Mouse (Mus musculus) hindbrain, embryonic 14.5 days (tissue): ENCODE results near the gene Srpk2. TPM values are rescaled to one million over a fixed set of nuclear protein-coding genes. Genes with fewer than 3 reads are reported as not detected.
"Not testable (repeated sequence)": the region's sequence is repeated elsewhere in the genome, so short reads cannot be mapped to it uniquely, and the experiment has no call there.

ENCODE experiments used
- ATAC-seq: fragments of 200-750 bp; cut with Nextera tagmentation; 2 replicates; pipeline ENCODE4 v1.8.0; 2017; ENCODE audit warnings: moderate number of reproducible peaks, mild to moderate bottlenecking, moderate TSS enrichment, moderate library complexity; ENCODE audit not compliant: low FRiP score
- DNase-seq: peaks from one replicate; pipeline ENCODE4 v3.0.0-alpha.2; 2015; ENCODE audit warnings: low spot score
- H3K27ac ChIP-seq: fragments of 300-500 bp; sonication (generic); 2 replicates; pipeline ENCODE4 v1.5.1; 2014; ENCODE audit warnings: mild to moderate bottlenecking, moderate library complexity
- H3K27me3 ChIP-seq: fragments of 300-500 bp; sonication (generic); 2 replicates; pipeline ENCODE4 v1.6.1; 2014; ENCODE audit warnings: mild to moderate bottlenecking, low read length, mixed read lengths; ENCODE audit not compliant: control insufficient read depth, insufficient read depth
- H3K36me3 ChIP-seq: fragments of 300-500 bp; sonication (generic); replicated peaks from 2 replicates; pipeline ENCODE4 v1.6.1; 2014; ENCODE audit not compliant: control insufficient read depth, insufficient read depth
- H3K4me1 ChIP-seq: fragments of 300-500 bp; sonication (generic); replicated peaks from 2 replicates; pipeline ENCODE4 v1.6.1; 2014; ENCODE audit warnings: antibody characterized with exemption, low read length, mixed read lengths; ENCODE audit not compliant: control insufficient read depth, insufficient read depth
- H3K4me2 ChIP-seq: fragments of 300-500 bp; sonication (generic); replicated peaks from 2 replicates; pipeline ENCODE4 v1.6.1; 2014; ENCODE audit warnings: mild to moderate bottlenecking, moderate library complexity
- H3K4me3 ChIP-seq: fragments of 300-500 bp; sonication (generic); replicated peaks from 2 replicates; pipeline ENCODE4 v1.5.1; 2014; ENCODE audit warnings: mild to moderate bottlenecking, low read length
- H3K9ac ChIP-seq: fragments of 300-500 bp; sonication (generic); 2 replicates; pipeline ENCODE4 v1.6.1; 2014
- H3K9me3 ChIP-seq: fragments of 300-500 bp; sonication (generic); 2 replicates; pipeline ENCODE4 v1.6.1; 2016; ENCODE audit warnings: low read length; ENCODE audit not compliant: control insufficient read depth
- WGBS: fragments of 180-500 bp; shearing (Covaris S2); extraction: QIAGEN DNeasy Blood & Tissue Kit; methylation state at CpG from one replicate; pipeline ENCODE4 v1.1.7; 2014; 5-methylcytosine and 5-hydroxymethylcytosine counted together
- polyA plus RNA-seq: library from polyadenylated mRNA; unstranded; fragments of >200 nt; fragmentation: Nextera tagmentation; extraction: Ambion mirVana; gene quantifications from 2 replicates; pipeline ENCODE4 v1.2.1, GENCODE M21; 2014

Srpk2 gene
- polyA plus RNA-seq, 1 experiment from 2014 or later = 119 TPM

- Histone ChIP-seq H3K4me1 (no peaks in the 10 kb centered on the region), H3K27me3 (no peaks in the 10 kb centered on the region), H3K36me3 (peaks cover 15% of the 10 kb centered on the region), H3K4me2 (no peak overlapping the region), H3K9me3 (no peaks in the 10 kb centered on the region), H3K9ac (no peak overlapping the region), H3K4me3 (no peak overlapping the region), H3K27ac (no peak overlapping the region)
- DNase-seq (no peak), ATAC-seq (no peak)
- WGBS = 87% methylated on average over 6 of the region's 6 CpGs
Measured at GRCm38 (mm10) chr5:23566382-23566781, 118.0 kb downstream of the Srpk2 start.

GRCm38 (mm10) chr5:23562278-23563060 lies 121.9 kb downstream of the Srpk2 start:
- H3K9ac ChIP-seq = no peak overlapping the region
- 86% methylated on average over 4 of the region's 4 CpGs for WGBS

DNA sequence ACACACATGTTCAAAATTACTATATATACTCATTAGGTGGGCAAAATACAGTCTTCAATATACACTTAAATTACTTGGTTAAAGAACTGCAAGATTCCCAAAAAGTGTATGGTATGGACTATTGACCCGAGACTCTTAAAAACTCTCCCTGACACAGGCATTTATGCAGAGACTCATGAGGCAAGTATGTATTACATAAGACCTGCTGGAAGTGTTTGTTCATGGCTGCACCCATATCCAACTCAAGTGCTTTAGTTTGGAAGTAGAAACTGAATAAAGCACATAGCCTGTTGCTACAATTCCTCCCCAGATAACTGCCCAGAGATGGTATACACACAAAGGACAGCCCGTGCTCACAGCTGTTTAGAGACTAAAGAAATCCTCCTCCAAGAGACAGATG lies 123.2 kb downstream of the Srpk2 start:
- 94% methylated on average over 2 of the region's 2 CpGs for WGBS
- no peak overlapping the region for H3K4me2 ChIP-seq
- no peak overlapping the region for H3K9ac ChIP-seq
- no peak overlapping the region for H3K27ac ChIP-seq
- ATAC-seq (no peak), DNase-seq (no peak)
- H3K36me3 ChIP-seq = peaks cover 21% of the 10 kb centered on the region
- no peaks in the 10 kb centered on the region for H3K4me1 ChIP-seq
- no peak overlapping the region for H3K4me3 ChIP-seq
- H3K27me3 ChIP-seq = no peaks in the 10 kb centered on the region
- no peaks in the 10 kb centered on the region for H3K9me3 ChIP-seq

More at GRCm38 (mm10) chr5:23562278-23563060, 121.9 kb downstream of the Srpk2 start:
- H3K4me1 ChIP-seq = no peaks in the 10 kb centered on the region
- no peaks in the 10 kb centered on the region for H3K27me3 ChIP-seq
- no peak overlapping the region for H3K4me2 ChIP-seq
- H3K9me3 ChIP-seq = no peaks in the 10 kb centered on the region
- H3K27ac ChIP-seq = no peak overlapping the region
- DNase-seq (no peak), ATAC-seq (no peak)
- H3K4me3 ChIP-seq = no peak overlapping the region
- H3K36me3 ChIP-seq = peaks cover 21% of the 10 kb centered on the region

- Histone ChIP-seq H3K4me3 (no peak overlapping the region), H3K36me3 (peaks cover 21% of the 10 kb centered on the region), H3K27me3 (no peaks in the 10 kb centered on the region), H3K27ac (no peak overlapping the region), H3K4me2 (no peak overlapping the region), H3K4me1 (no peaks in the 10 kb centered on the region), H3K9ac (no peak overlapping the region), H3K9me3 (no peaks in the 10 kb centered on the region)
- ATAC-seq (no peak), DNase-seq (no peak)
- 83% methylated on average over 4 of the region's 4 CpGs for WGBS
Measured at GRCm38 (mm10) chr5:23560171-23560570, 124.2 kb downstream of the Srpk2 start.

GRCm38 (mm10) chr5:23556007-23556770 lies 128.2 kb downstream of the Srpk2 start:
- Histone ChIP-seq H3K4me3 (no peak overlapping the region), H3K4me2 (no peak overlapping the region), H3K9ac (no peak overlapping the region), H3K27me3 (no peaks in the 10 kb centered on the region), H3K9me3 (no peaks in the 10 kb centered on the region), H3K27ac (no peak overlapping the region), H3K4me1 (no peaks in the 10 kb centered on the region), H3K36me3 (peaks cover 4% of the 10 kb centered on the region)
- DNase-seq (no peak), ATAC-seq (no peak)
- WGBS = 90% methylated on average over 7 of the region's 7 CpGs

GRCm38 (mm10) chr5:23553338-23553737 lies 131.1 kb downstream of the Srpk2 start:
- not testable (repeated sequence) for H3K9me3 ChIP-seq, H3K36me3 ChIP-seq, DNase-seq, H3K4me2 ChIP-seq, H3K9ac ChIP-seq, ATAC-seq, H3K27ac ChIP-seq, H3K27me3 ChIP-seq, H3K4me1 ChIP-seq, H3K4me3 ChIP-seq
- WGBS = 72% methylated on average over 3 of the region's 3 CpGs

DNA sequence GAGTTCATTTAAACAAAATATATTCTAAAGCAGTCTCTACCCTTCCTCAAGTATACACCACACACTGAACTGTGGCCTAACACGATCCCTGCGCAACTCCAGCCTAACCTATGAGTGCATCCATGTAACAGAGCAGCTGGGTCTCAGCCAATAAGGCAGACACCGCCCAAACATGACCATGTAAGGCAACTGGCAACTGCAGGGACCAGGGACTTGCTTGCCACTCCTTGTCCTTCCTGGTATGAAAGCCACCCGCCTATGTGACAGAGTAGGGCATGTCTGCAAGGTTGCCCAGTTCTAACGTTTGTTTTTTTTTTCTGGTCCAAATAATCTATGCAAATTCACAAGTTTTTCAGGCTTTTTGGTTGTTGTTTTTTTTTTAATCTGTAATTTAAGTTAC lies 132.7 kb downstream of the Srpk2 start:
- DNase-seq (no peak), ATAC-seq (no peak)
- Histone ChIP-seq H3K4me2 (no peak overlapping the region), H3K36me3 (no peaks in the 10 kb centered on the region), H3K27me3 (no peaks in the 10 kb centered on the region), H3K4me1 (no peaks in the 10 kb centered on the region), H3K9me3 (no peaks in the 10 kb centered on the region), H3K4me3 (no peak overlapping the region), H3K27ac (no peak overlapping the region), H3K9ac (no peak overlapping the region)
- 87% methylated on average over 5 of the region's 5 CpGs for WGBS

DNA sequence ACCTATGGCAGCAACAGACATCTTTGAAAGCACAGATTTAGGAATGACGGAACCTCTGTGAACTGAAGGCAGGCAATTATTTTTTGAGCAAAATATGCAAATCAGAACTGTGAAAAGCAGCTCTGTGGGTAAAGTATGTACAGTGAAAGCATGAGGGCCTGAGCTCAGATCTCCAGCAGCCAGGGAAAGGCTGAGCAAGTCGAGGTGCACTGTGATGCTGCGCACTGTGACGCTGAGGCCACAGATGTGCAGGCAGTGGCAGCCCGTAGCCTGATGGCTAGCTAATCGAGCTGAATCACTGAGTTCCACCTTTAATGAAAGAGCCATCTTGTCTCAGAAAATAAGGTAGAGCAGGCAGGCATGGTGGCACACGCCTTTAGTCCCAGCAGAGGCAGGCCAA lies 148.7 kb downstream of the Srpk2 start:
- H3K9ac ChIP-seq = no peak overlapping the region
- DNase-seq (no peak), ATAC-seq (no peak)
- WGBS = 79% methylated on average over 7 of the region's 7 CpGs
- H3K9me3 ChIP-seq = no peaks in the 10 kb centered on the region
- no peak overlapping the region for H3K4me3 ChIP-seq
- no peaks in the 10 kb centered on the region for H3K27me3 ChIP-seq
- no peak overlapping the region for H3K27ac ChIP-seq
- peaks cover 38% of the 10 kb centered on the region for H3K36me3 ChIP-seq
- H3K4me2 ChIP-seq = no peak overlapping the region
- no peaks in the 10 kb centered on the region for H3K4me1 ChIP-seq

GRCm38 (mm10) chr5:23531541-23532096 lies 152.8 kb downstream of the Srpk2 start:
- H3K4me2 ChIP-seq = no peak overlapping the region
- H3K27me3 ChIP-seq = no peaks in the 10 kb centered on the region
- peaks cover 28% of the 10 kb centered on the region; the same call in 1 of the 2 replicates for H3K36me3 ChIP-seq
- no peak overlapping the region for H3K27ac ChIP-seq
- ATAC-seq (no peak), DNase-seq (no peak)
- H3K4me1 ChIP-seq = no peaks in the 10 kb centered on the region
- 91% methylated on average over 7 of the region's 7 CpGs for WGBS
- H3K9me3 ChIP-seq = no peaks in the 10 kb centered on the region
- no peak overlapping the region for H3K4me3 ChIP-seq
- no peak overlapping the region for H3K9ac ChIP-seq
